Mouse (Mus musculus): ENCODE results near the gene Chd3. TPM values are rescaled to one million over a fixed set of nuclear protein-coding genes. Genes with fewer than 3 reads are reported as not detected.
A peak's percentile ranks its signal among the peaks of the same experiment; 100 is the strongest.

Gene Chd3
- polyA plus RNA-seq, 1 experiment from 2014 or later: 53.0 TPM

- DNase-seq (ENCODE audit: low spot score): peak; percentile 71
- H3K27me3 ChIP-seq (ENCODE audit: control insufficient read depth, insufficient read depth, low read length): no peaks in the 10 kb centered on the region
- ATAC-seq (replicated peaks; ENCODE audit: low FRiP score): no peak
- peak within 1 kb of the TSS; percentile 81 for H3K4me3 ChIP-seq (ENCODE audit: low read depth, low read length)
- WGBS: 42% methylated on average over 12 of the region's 12 CpGs
- H3K36me3 ChIP-seq (ENCODE audit: control insufficient read depth, insufficient read depth, low read length): peaks cover 3% of the 10 kb centered on the region; the same call in 1 of the 2 replicates
- peak within 1 kb of the TSS; percentile 98 for H3K9ac ChIP-seq (ENCODE audit: low read length)
- H3K4me1 ChIP-seq (replicated peaks; ENCODE audit: control insufficient read depth, insufficient read depth, low read length): peaks cover 35% of the 10 kb centered on the region
- peak within 1 kb of the TSS; percentile 100 for H3K27ac ChIP-seq (ENCODE audit: low read depth, low read length)
- no peaks in the 10 kb centered on the region for H3K9me3 ChIP-seq (ENCODE audit: control insufficient read depth, low read length)
- H3K4me2 ChIP-seq (ENCODE audit: low read depth, low read length, severe bottlenecking): peak within 1 kb of the TSS; percentile 99
Observed at GRCm38 (mm10) chr11:69413221-69414181, 44.3 kb upstream of the Chd3 start, which contains the start of gene Kdm6b. Gene Kdm6b (minus strand): TSS chr11:69413675.

- ATAC-seq (replicated peaks; ENCODE audit: low FRiP score): no peak
- 67% methylated on average over 7 of the region's 7 CpGs for WGBS
- peak overlapping the region; percentile 98; the same call in 1 of the 2 replicates for H3K27ac ChIP-seq (ENCODE audit: low read depth, low read length)
Observed at GRCm38 (mm10) chr11:69412548-69412947, 43.3 kb upstream of the Chd3 start.

GRCm38 (mm10) chr11:69411538-69412203 is 42.5 kb upstream of the Chd3 start:
- peak overlapping the region; percentile 89 for H3K9ac ChIP-seq (ENCODE audit: low read length)
- ATAC-seq (replicated peaks; ENCODE audit: low FRiP score) (no peak), DNase-seq (ENCODE audit: low spot score) (peak; percentile 75)
- peaks cover 37% of the 10 kb centered on the region for H3K4me1 ChIP-seq (replicated peaks; ENCODE audit: control insufficient read depth, insufficient read depth, low read length)
- peak overlapping the region; percentile 99 for H3K4me2 ChIP-seq (ENCODE audit: low read depth, low read length, severe bottlenecking)
- WGBS: under 1% methylated on average over 39 of the region's 39 CpGs
- peak overlapping the region; percentile 98 for H3K27ac ChIP-seq (ENCODE audit: low read depth, low read length)
- no peaks in the 10 kb centered on the region for H3K9me3 ChIP-seq (ENCODE audit: control insufficient read depth, low read length)
- no peaks in the 10 kb centered on the region for H3K27me3 ChIP-seq (ENCODE audit: control insufficient read depth, insufficient read depth, low read length)
- H3K4me3 ChIP-seq (ENCODE audit: low read depth, low read length): peak overlapping the region; percentile 81
- H3K36me3 ChIP-seq (ENCODE audit: control insufficient read depth, insufficient read depth, low read length): peaks cover 10% of the 10 kb centered on the region; the same call in 1 of the 2 replicates

More at GRCm38 (mm10) chr11:69412548-69412947, 43.3 kb upstream of the Chd3 start:
- DNase-seq (ENCODE audit: low spot score): no peak
- Histone ChIP-seq H3K9ac (ENCODE audit: low read length) (peak overlapping the region; percentile 89), H3K4me3 (ENCODE audit: low read depth, low read length) (peak overlapping the region; percentile 81; the same call in 1 of the 2 replicates), H3K4me1 (replicated peaks; ENCODE audit: control insufficient read depth, insufficient read depth, low read length) (peaks cover 40% of the 10 kb centered on the region), H3K9me3 (ENCODE audit: control insufficient read depth, low read length) (no peaks in the 10 kb centered on the region), H3K27me3 (ENCODE audit: control insufficient read depth, insufficient read depth, low read length) (no peaks in the 10 kb centered on the region), H3K4me2 (ENCODE audit: low read depth, low read length, severe bottlenecking) (peak overlapping the region; percentile 99), H3K36me3 (ENCODE audit: control insufficient read depth, insufficient read depth, low read length) (peaks cover 3% of the 10 kb centered on the region; the same call in 1 of the 2 replicates)

- WGBS: under 1% methylated on average over 26 of the region's 26 CpGs
- Histone ChIP-seq H3K9ac (ENCODE audit: low read length) (peak overlapping the region; percentile 89), H3K9me3 (ENCODE audit: control insufficient read depth, low read length) (no peaks in the 10 kb centered on the region), H3K27ac (ENCODE audit: low read depth, low read length) (peak overlapping the region; percentile 98), H3K36me3 (ENCODE audit: control insufficient read depth, insufficient read depth, low read length) (peaks cover 15% of the 10 kb centered on the region; the same call in 1 of the 2 replicates), H3K4me1 (replicated peaks; ENCODE audit: control insufficient read depth, insufficient read depth, low read length) (peaks cover 37% of the 10 kb centered on the region), H3K4me3 (ENCODE audit: low read depth, low read length) (peak overlapping the region; percentile 81), H3K27me3 (ENCODE audit: control insufficient read depth, insufficient read depth, low read length) (no peaks in the 10 kb centered on the region), H3K4me2 (ENCODE audit: low read depth, low read length, severe bottlenecking) (peak overlapping the region; percentile 99)
- ATAC-seq (replicated peaks; ENCODE audit: low FRiP score): peak; percentile 42
- DNase-seq (ENCODE audit: low spot score): peak; percentile 98
Observed at GRCm38 (mm10) chr11:69411073-69411535, 41.9 kb upstream of the Chd3 start.

DNA sequence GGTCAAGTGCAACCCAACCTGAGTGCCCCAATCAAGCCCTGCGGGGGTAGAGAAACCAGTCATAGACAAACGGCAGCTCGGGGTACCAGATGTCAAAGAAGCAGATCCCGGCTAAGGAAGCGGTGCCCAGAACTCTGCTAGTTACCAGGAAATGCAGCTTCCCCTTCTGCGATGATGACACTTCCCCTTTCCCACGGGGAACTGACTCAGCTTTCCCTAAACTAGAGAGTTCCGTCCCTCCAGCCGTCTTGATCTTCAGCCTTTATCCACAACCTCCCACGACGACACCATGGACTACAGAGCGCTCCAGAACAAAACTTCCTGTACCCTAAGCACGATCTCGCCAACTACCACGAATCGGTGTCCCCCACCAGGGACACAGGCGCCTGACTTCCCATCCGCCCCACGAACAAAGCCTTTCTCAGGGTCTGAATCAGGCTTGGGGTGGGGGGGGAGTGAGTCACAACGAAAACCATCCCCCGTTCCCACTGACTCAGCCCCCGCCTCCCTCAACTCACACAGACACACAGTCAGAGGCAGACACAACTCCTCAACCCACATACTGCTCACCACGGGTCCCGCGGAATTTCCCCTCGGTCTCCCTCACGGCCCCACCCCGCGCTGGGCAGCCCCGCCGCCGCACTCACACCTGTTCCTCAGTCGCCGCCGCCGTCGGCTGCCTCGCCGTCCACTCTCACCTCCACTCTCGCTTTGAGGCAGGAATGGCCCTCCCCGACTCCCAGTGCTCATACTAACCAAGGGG is 41.3 kb upstream of the Chd3 start:
- Histone ChIP-seq H3K27me3 (ENCODE audit: control insufficient read depth, insufficient read depth, low read length) (no peaks in the 10 kb centered on the region), H3K4me3 (ENCODE audit: low read depth, low read length) (peak overlapping the region; percentile 81), H3K9me3 (ENCODE audit: control insufficient read depth, low read length) (no peaks in the 10 kb centered on the region), H3K4me1 (replicated peaks; ENCODE audit: control insufficient read depth, insufficient read depth, low read length) (peaks cover 37% of the 10 kb centered on the region), H3K27ac (ENCODE audit: low read depth, low read length) (peak overlapping the region; percentile 98), H3K9ac (ENCODE audit: low read length) (peak overlapping the region; percentile 89), H3K4me2 (ENCODE audit: low read depth, low read length, severe bottlenecking) (peak overlapping the region; percentile 99), H3K36me3 (ENCODE audit: control insufficient read depth, insufficient read depth, low read length) (peaks cover 19% of the 10 kb centered on the region; the same call in 1 of the 2 replicates)
- ATAC-seq (replicated peaks; ENCODE audit: low FRiP score) (peak; percentile 5; the same call in 1 of the 2 replicates), DNase-seq (ENCODE audit: low spot score) (no peak)
- 1% methylated on average over 41 of the region's 41 CpGs for WGBS

GRCm38 (mm10) chr11:69410045-69410309 is 40.8 kb upstream of the Chd3 start:
- peak overlapping the region; percentile 98 for H3K27ac ChIP-seq (ENCODE audit: low read depth, low read length)
- H3K4me1 ChIP-seq (replicated peaks; ENCODE audit: control insufficient read depth, insufficient read depth, low read length): peaks cover 37% of the 10 kb centered on the region
- under 1% methylated on average over 18 of the region's 18 CpGs for WGBS
- H3K9ac ChIP-seq (ENCODE audit: low read length): peak overlapping the region; percentile 89
- peaks cover 23% of the 10 kb centered on the region; the same call in 1 of the 2 replicates for H3K36me3 ChIP-seq (ENCODE audit: control insufficient read depth, insufficient read depth, low read length)
- H3K4me3 ChIP-seq (ENCODE audit: low read depth, low read length): peak overlapping the region; percentile 81
- peak overlapping the region; percentile 99 for H3K4me2 ChIP-seq (ENCODE audit: low read depth, low read length, severe bottlenecking)
- H3K27me3 ChIP-seq (ENCODE audit: control insufficient read depth, insufficient read depth, low read length): no peaks in the 10 kb centered on the region
- H3K9me3 ChIP-seq (ENCODE audit: control insufficient read depth, low read length): no peaks in the 10 kb centered on the region
- ATAC-seq (replicated peaks; ENCODE audit: low FRiP score) (no peak), DNase-seq (ENCODE audit: low spot score) (no peak)

DNA sequence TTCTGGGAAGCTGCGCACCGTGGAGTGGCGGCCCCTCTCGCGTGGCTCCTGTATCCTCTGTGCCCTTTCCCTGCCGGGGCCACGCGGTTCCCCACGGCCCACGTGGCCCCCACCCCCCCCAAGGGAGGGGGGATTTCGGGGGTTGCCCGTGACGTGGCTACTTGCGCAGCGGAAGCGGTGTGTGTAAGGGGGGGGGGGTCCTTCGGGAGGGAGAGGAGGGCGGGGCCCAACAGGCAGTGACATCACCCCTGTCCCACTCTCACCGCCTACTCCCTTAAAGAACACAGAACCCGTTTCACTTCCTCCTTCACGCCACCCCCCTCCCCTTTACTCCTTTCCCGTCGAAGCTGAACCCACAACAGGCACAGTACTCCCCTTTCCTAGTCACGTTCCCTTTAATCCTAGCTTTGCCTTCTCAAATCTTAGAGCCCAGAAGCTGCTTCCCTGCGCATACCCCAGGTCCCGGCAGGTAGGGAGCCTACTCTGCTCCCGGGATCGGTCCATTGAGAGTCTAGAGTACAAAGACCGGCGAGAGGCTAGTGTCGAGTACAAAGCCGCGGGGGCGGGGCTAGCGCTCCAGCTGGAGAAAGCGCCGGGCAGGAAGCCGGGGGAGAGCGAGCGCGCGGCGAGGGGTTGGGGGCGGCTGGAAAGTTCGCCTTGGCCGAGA is 40.3 kb upstream of the Chd3 start:
- Histone ChIP-seq H3K4me3 (ENCODE audit: low read depth, low read length) (peak overlapping the region; percentile 81), H3K36me3 (ENCODE audit: control insufficient read depth, insufficient read depth, low read length) (peaks cover 26% of the 10 kb centered on the region; the same call in 1 of the 2 replicates), H3K27ac (ENCODE audit: low read depth, low read length) (peak overlapping the region; percentile 98), H3K4me2 (ENCODE audit: low read depth, low read length, severe bottlenecking) (peak overlapping the region; percentile 99), H3K27me3 (ENCODE audit: control insufficient read depth, insufficient read depth, low read length) (no peaks in the 10 kb centered on the region), H3K9ac (ENCODE audit: low read length) (peak overlapping the region; percentile 89), H3K4me1 (replicated peaks; ENCODE audit: control insufficient read depth, insufficient read depth, low read length) (peaks cover 35% of the 10 kb centered on the region), H3K9me3 (ENCODE audit: control insufficient read depth, low read length) (no peaks in the 10 kb centered on the region)
- DNase-seq (ENCODE audit: low spot score) (peak; percentile 93), ATAC-seq (replicated peaks; ENCODE audit: low FRiP score) (peak; percentile 45)
- WGBS: 1% methylated on average over 41 of the region's 46 CpGs
